Mouse (Mus musculus) CD4-positive, CD25-positive, alpha-beta regulatory T cell, adult 2 months (primary cell): ENCODE measurements around the gene Mogat2.

Source experiments
- DNase-seq: peaks from one replicate; pipeline ENCODE4 v3.0.0-alpha.2; 2012; ENCODE audit warnings: low read depth, low spot score

Gene Mogat2

DNA sequence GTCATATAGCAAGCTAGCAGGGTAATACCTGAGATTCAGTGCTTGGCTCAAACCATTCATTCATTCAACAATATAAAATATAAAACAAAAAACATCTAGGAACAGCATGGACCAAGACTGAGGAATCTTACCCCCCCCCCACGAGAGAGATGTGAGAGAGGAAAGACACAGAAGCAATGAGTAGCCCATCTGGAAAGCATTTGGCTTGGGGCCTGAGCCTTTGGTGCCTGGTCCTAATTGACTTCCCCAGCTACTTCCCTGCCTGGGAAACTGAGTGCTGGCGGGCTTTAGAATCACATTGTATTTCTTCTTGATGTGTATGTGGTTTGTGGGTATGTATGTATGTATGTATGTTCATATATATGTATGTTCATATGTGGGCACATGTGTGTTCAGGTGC, 2.8 kb downstream of the Mogat2 start:
- DNase-seq: no peak

- DNase-seq: no peak
Measured at GRCm38 (mm10) chr7:99234916-99235315, 3.5 kb downstream of the Mogat2 start.

- peak; percentile 16 for DNase-seq
Measured at GRCm38 (mm10) chr7:99232571-99232970, 5.8 kb downstream of the Mogat2 start.

- DNase-seq: no peak
Measured at GRCm38 (mm10) chr7:99230061-99230747, 8.2 kb downstream of the Mogat2 start.

DNA sequence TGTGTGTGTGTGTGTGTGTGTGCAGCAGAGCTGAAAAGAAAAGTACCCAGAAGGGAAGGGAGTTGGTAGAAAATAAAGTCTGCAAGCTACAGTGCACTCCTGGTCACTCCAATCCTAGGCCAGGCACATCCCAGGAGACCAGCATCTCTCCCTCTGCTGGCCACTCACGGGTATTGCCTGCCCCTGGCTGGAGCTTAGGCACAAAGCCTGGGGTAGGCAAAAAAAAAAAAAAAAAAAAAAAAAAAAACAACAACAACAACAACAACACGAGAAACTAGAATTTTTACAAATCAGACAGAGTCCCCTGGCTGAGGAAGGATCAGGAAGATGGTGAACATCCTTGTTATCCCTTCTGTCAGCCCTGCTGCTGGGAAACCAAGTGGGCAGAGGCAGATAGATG, 9.0 kb downstream of the Mogat2 start:
- DNase-seq: peak; percentile 50

GRCm38 (mm10) chr7:99228825-99229224, 9.6 kb downstream of the Mogat2 start:
- no peak for DNase-seq

- no peak for DNase-seq
Measured at GRCm38 (mm10) chr7:99227267-99227666, 11.2 kb downstream of the Mogat2 start.

DNA sequence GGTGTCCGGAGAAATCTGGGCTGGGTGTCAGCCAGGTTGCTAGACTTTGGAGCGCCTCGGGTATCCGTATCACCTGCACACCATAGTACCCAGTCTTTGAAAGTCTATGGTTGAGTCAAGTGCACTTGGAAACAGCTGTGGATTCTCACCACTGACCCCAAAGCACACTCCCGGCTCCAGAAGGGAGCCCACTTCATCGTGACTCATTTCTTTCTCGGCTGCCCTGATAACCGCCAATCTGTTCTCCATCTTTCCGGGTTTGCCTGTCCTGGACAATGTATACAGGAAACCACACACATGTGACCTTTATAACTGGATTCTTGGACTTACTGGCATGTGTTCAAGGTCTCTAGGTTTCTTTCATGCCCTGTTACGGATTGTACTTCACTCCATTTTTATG, 11.8 kb downstream of the Mogat2 start:
- DNase-seq: no peak

GRCm38 (mm10) chr7:99225421-99225820, 13.0 kb downstream of the Mogat2 start:
- no peak for DNase-seq

GRCm38 (mm10) chr7:99224648-99225190, 13.7 kb downstream of the Mogat2 start:
- DNase-seq: no peak

- DNase-seq: peak; percentile 64
Measured at GRCm38 (mm10) chr7:99224225-99224624, 14.2 kb downstream of the Mogat2 start.

- no peak for DNase-seq
Measured at GRCm38 (mm10) chr7:99217338-99218074, 20.9 kb downstream of the Mogat2 start.

- no peak for DNase-seq
Measured at GRCm38 (mm10) chr7:99215347-99215855, 23.0 kb downstream of the Mogat2 start.

DNA sequence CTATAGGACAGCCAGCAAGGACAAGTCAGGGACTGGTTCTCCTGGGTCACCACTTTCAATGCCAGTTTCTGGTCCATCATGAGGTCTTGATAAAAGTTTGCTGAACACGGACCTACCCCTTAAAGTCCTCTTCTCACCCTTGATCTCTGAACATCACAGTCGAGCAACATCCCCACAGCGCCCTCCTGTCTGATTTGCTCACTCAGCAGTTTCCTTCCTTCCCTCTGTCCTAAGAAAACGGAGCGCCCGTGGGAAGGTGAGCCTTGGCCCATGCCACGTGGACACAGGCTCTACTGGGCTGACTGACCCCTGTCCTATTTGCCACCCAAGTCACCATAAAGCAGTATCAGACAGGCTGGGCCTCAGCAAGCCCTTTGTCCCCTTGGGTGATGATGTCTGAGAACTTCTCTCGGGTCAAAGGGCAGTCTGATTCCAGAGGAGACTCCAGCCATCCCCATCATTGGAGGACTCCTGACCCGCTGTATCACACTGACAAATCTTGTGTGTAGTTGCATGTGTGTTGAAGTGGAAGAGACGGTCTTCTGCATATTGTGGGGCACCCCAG, 23.7 kb downstream of the Mogat2 start:
- DNase-seq: no peak

GRCm38 (mm10) chr7:99213686-99214085, 24.7 kb downstream of the Mogat2 start:
- DNase-seq: no peak

GRCm38 (mm10) chr7:99213056-99213455, 25.4 kb downstream of the Mogat2 start:
- no peak for DNase-seq

- DNase-seq: no peak
Measured at GRCm38 (mm10) chr7:99208704-99209103, 29.7 kb downstream of the Mogat2 start.

- no peak for DNase-seq
Measured at GRCm38 (mm10) chr7:99206364-99206763, 32.1 kb downstream of the Mogat2 start.

- no peak for DNase-seq
Measured at GRCm38 (mm10) chr7:99202163-99202562, 36.3 kb downstream of the Mogat2 start.

DNA sequence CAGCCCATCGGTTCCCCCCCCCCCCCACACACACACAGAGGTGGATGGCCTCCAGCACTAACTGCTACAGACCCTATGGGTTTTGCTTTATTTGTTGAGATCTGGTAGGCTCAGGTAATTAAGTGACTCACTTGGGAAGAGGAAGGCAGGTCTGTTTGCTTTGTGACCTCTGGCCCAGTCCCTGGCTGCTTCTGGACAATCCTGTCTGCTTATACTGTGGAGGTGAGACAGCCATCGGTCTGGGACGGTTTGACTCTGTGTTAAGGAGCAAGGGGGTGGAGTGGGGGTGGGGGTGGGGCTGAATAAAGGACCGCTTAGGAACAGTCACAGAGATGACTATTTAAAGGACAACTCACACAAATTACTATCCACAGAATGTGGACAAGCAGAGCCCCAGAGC, 38.1 kb downstream of the Mogat2 start:
- no peak for DNase-seq

- DNase-seq: no peak
Measured at GRCm38 (mm10) chr7:99199451-99200175, 38.8 kb downstream of the Mogat2 start.

DNA sequence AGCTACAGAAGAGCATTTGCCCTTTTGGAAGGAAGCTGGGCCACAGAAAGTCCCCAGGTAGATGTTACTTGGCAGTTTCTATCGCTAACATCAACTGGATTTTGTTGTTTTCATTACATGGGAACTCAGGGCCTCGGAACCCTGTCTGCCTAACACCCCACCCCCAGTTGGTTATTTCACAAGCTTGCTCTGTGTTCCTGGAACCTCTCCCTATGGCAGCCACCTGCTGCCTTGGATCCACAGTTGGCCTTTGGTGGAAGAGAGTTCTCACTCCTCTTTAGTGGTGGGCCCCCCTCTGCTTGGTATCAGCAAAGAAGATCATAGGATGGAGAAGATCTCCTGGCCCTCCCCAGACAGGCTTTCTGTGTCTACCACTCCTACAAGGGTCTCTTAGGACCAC, 39.6 kb downstream of the Mogat2 start:
- DNase-seq: no peak
